ENCODE assay signal across 16 mouse cellular contexts in genomic region chr1:147237565-147237964, GRCm38 (mm10).
"Had no signal": no experiment of that assay in that cellular context is flagged by ENCODE, and none has a peak within 500 bp of the region (broad histone marks: within the 10 kb centered on the region; RNA-seq: fewer than 3 reads in every experiment).

No protein-coding gene starts in this region.

- H3K27me3 ChIP-seq: midbrain, embryonic 12.5 days; midbrain, embryonic 15.5 days; neural tube, embryonic 12.5 days had no signal

- H3K36me3 ChIP-seq: midbrain, embryonic 10.5 days; midbrain, embryonic 12.5 days; midbrain, embryonic 15.5 days; neural tube, embryonic 12.5 days had no signal

- H3K4me3 ChIP-seq: midbrain, embryonic 10.5 days; midbrain, embryonic 12.5 days; midbrain, embryonic 15.5 days; neural tube, embryonic 12.5 days had no signal

- H3K4me2 ChIP-seq: lung, embryonic 14.5 days; midbrain, embryonic 12.5 days; midbrain, embryonic 15.5 days; neural tube, embryonic 12.5 days had no signal

- H3K4me1 ChIP-seq: midbrain, embryonic 10.5 days; midbrain, embryonic 12.5 days; midbrain, embryonic 15.5 days; neural tube, embryonic 12.5 days had no signal

- H3K27ac ChIP-seq: midbrain, embryonic 10.5 days; midbrain, embryonic 12.5 days; midbrain, embryonic 15.5 days; neural tube, embryonic 12.5 days had no signal

- H3K9me3 ChIP-seq: midbrain, embryonic 10.5 days; midbrain, embryonic 12.5 days; midbrain, embryonic 15.5 days; neural tube, embryonic 12.5 days had no signal

- DNase-seq: lung, adult 18-20 months; lung, embryonic 14.5 days; lung, postnatal 10 days; lung, postnatal 4 days; retina, postnatal 1 day; right cerebral cortex, adult 18-20 months; right cerebral cortex, postnatal 25 days; right cerebral cortex, postnatal 4 days; spleen, adult 18-20 months; thymus, adult 18-20 months; thymus, postnatal 14 days; thymus, postnatal 36 days had no signal

- H3K9ac ChIP-seq: lung, embryonic 14.5 days; midbrain, embryonic 12.5 days; midbrain, embryonic 15.5 days; neural tube, embryonic 12.5 days had no signal

- ATAC-seq: midbrain, embryonic 15.5 days had no signal
